Mouse (Mus musculus): Measurements from ENCODE around the gene Zfp558. TPM values are rescaled to one million over a fixed set of nuclear protein-coding genes. Genes with fewer than 3 reads are reported as not detected.
A peak's percentile ranks its signal among the peaks of the same experiment; 100 is the strongest.
"Not testable (repeated sequence)": the region's sequence is repeated elsewhere in the genome, so short reads cannot be mapped to it uniquely, and the experiment has no call there.

Gene Zfp558
- 3.8 and 7.8 TPM in 2 replicates for polyA plus RNA-seq (2014; fragmentation: Nextera tagmentation; extraction: Ambion mirVana)

DNA sequence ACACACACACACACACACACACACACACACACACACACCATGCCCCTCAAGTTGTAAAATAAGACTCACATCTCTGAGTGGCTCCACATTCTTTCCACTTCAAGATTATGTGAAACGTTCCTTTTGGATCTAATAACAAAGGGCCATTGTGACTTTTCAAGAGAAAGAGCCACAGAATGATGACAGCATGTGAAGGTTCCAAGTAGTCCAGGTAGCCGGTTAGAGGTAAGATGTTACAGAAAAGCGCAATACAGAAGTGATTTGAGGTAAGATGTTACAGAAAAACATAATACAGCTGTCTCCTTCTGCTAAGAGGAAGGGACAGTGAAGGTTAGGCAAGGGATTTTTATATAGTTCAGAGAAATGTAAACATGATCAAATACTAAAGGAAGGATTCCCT is at the start of gene Zfp558, which contains the start of gene Mbd3l1:
Gene Zfp558, minus strand, starts transcription at position 101 of the 400 bp plus-strand sequence.
Gene Mbd3l1, plus strand, starts transcription at position 192 of the 400 bp plus-strand sequence.
- WGBS, result 85% methylated on average over 3 of the region's 3 CpGs
- Histone ChIP-seq H3K4me1 (ENCODE audit: control insufficient read depth, insufficient read depth, low read length) (no peaks in the 10 kb centered on the region), H3K36me3 (ENCODE audit: control insufficient read depth, insufficient read depth, low read length) (no peaks in the 10 kb centered on the region), H3K27me3 (ENCODE audit: control insufficient read depth, insufficient read depth, low read length) (no peaks in the 10 kb centered on the region), H3K4me2 (replicated peaks; ENCODE audit: low read depth, low read length) (no peak within 1 kb of the TSS), H3K9ac (ENCODE audit: low read depth, low read length) (no peak within 1 kb of the TSS), H3K27ac (ENCODE audit: low read depth, low read length) (no peak within 1 kb of the TSS), H3K4me3 (ENCODE audit: low read length) (no peak within 1 kb of the TSS), H3K9me3 (ENCODE audit: control insufficient read depth, low read length) (no peaks in the 10 kb centered on the region)
- no peak for ATAC-seq (ENCODE audit: low FRiP score, low TSS enrichment)

DNA sequence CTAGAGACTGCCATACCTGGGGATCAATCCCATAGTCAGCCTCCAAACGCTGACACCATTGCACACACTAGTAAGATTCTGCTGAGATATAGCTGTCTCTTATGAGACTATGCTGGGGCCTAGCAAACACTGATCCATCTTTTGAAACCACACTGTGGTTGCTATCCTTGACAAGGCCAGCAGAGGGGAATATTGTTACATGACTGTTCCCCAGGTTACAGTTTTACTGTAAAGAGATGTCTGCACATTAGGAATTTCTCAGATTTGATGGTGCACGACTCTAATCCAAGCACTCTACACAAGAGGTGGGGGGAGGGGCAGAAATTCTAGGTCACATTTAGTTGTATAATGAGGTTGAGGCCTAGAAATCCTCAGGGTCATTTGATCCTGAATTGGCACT is 30.0 kb upstream of the Zfp558 start:
- Histone ChIP-seq H3K4me2 (replicated peaks; ENCODE audit: low read depth, low read length) (no peak overlapping the region), H3K9me3 (ENCODE audit: control insufficient read depth, low read length) (no peaks in the 10 kb centered on the region), H3K9ac (ENCODE audit: low read depth, low read length) (no peak overlapping the region), H3K27me3 (ENCODE audit: control insufficient read depth, insufficient read depth, low read length) (no peaks in the 10 kb centered on the region), H3K36me3 (ENCODE audit: control insufficient read depth, insufficient read depth, low read length) (no peaks in the 10 kb centered on the region), H3K27ac (ENCODE audit: low read depth, low read length) (no peak overlapping the region), H3K4me1 (ENCODE audit: control insufficient read depth, insufficient read depth, low read length) (no peaks in the 10 kb centered on the region), H3K4me3 (ENCODE audit: low read length) (no peak overlapping the region)
- no peak for ATAC-seq (ENCODE audit: low FRiP score, low TSS enrichment)
- WGBS, result 50% methylated on average over 2 of the region's 2 CpGs

DNA sequence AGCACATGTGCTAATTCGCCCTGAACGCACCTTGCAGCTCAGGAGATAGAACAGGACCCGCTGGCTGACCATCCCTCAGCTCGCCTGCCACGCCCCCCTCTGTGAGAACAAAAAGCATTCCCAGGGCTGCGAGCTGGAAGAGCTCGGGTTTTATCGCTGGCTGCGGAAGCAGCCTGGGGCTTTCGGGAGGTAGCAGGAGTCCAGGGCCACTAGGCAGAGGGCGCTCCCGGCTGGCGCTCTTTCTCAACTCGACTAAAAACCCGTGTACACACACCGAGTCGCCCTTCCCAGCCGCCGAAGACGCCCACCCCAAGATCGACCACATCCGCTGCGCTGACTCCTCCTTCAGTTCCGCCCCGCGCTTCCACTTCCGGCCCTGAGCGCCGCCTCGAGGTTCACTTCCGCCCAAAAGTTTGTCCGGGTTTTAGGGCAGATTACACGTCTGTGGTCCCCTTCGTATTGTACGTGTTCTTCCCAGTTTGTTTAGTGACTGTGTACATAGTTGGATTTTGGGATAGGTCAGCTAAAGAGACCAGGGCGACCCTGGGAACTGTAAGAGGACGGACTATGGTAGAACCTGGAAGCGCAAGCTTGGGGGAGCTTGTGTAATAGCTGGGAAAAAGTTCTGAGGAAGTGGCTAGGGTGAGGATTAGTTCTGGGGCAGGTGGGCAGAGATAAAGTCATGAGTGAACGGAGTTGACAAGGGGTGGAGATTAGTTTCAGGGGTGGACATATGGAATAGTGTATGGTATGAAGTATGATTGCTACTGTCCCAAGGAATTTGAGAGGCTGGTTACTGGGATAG is 4.5 kb downstream of the Zfp558 start:
- Histone ChIP-seq H3K27me3 (ENCODE audit: control insufficient read depth, insufficient read depth, low read length) (no peaks in the 10 kb centered on the region), H3K4me1 (ENCODE audit: control insufficient read depth, insufficient read depth, low read length) (no peaks in the 10 kb centered on the region), H3K4me3 (ENCODE audit: low read length) (peak overlapping the region; percentile 59), H3K27ac (ENCODE audit: low read depth, low read length) (peak overlapping the region; percentile 90), H3K9ac (ENCODE audit: low read depth, low read length) (peak overlapping the region; percentile 55), H3K4me2 (replicated peaks; ENCODE audit: low read depth, low read length) (peak overlapping the region; percentile 56), H3K9me3 (ENCODE audit: control insufficient read depth, low read length) (no peaks in the 10 kb centered on the region), H3K36me3 (ENCODE audit: control insufficient read depth, insufficient read depth, low read length) (no peaks in the 10 kb centered on the region)
- WGBS, result 5% methylated on average over 39 of the region's 39 CpGs
- ATAC-seq (ENCODE audit: low FRiP score, low TSS enrichment), result peak; percentile 99

DNA sequence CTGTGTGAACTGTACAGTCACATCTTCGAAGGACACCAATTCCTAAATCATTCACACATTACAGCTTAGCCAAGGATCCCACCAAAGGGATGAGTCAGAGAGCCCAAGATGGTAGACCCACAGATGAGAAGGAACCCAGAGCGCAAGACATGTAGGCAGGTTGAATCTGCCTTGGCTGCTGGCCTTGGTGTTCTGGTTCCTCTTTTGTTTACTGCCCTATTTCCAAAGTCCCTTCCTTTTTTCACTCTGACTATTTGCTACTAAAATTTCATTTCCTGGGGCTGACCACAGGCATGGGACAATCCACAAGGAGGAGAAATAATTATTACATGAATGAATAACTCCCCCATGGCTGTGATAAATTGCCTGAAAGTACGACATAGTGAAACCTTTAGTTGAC is 10.1 kb downstream of the Zfp558 start:
- Histone ChIP-seq H3K4me1 (ENCODE audit: control insufficient read depth, insufficient read depth, low read length) (no peaks in the 10 kb centered on the region), H3K27me3 (ENCODE audit: control insufficient read depth, insufficient read depth, low read length) (no peaks in the 10 kb centered on the region), H3K9ac (ENCODE audit: low read depth, low read length) (no peak overlapping the region), H3K4me2 (replicated peaks; ENCODE audit: low read depth, low read length) (no peak overlapping the region), H3K9me3 (ENCODE audit: control insufficient read depth, low read length) (peaks cover 3% of the 10 kb centered on the region; the same call in 1 of the 2 replicates), H3K4me3 (ENCODE audit: low read length) (no peak overlapping the region), H3K27ac (ENCODE audit: low read depth, low read length) (no peak overlapping the region), H3K36me3 (ENCODE audit: control insufficient read depth, insufficient read depth, low read length) (no peaks in the 10 kb centered on the region)
- 89% methylated on average over 3 of the region's 3 CpGs for WGBS
- no peak for ATAC-seq (ENCODE audit: low FRiP score, low TSS enrichment)

DNA sequence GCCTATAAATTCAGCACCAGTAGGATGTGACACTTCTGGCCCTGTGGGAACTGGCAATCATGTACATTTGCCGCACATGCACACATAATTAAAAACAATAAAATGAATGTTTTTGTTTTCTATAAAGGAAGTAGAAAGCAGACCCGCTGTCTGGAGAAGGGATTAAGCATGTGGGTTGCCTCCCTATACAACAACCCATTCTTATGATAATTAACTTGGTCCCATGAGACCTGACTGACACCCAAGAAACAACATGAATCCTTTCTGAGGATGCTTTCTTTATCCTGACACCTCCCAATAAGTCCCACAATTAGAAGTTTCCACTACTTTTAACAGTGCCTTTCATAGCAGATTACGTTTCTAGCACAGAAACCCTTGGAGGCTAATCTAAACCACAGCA is 10.7 kb downstream of the Zfp558 start:
- H3K4me2 ChIP-seq (replicated peaks; ENCODE audit: low read depth, low read length), result no peak overlapping the region
- no peak overlapping the region for H3K9ac ChIP-seq (ENCODE audit: low read depth, low read length)
- no peaks in the 10 kb centered on the region for H3K4me1 ChIP-seq (ENCODE audit: control insufficient read depth, insufficient read depth, low read length)
- H3K27me3 ChIP-seq (ENCODE audit: control insufficient read depth, insufficient read depth, low read length), result no peaks in the 10 kb centered on the region
- H3K9me3 ChIP-seq (ENCODE audit: control insufficient read depth, low read length), result peaks cover 3% of the 10 kb centered on the region; the same call in 1 of the 2 replicates
- H3K36me3 ChIP-seq (ENCODE audit: control insufficient read depth, insufficient read depth, low read length), result no peaks in the 10 kb centered on the region
- H3K4me3 ChIP-seq (ENCODE audit: low read length), result no peak overlapping the region
- H3K27ac ChIP-seq (ENCODE audit: low read depth, low read length), result no peak overlapping the region
- ATAC-seq (ENCODE audit: low FRiP score, low TSS enrichment), result no peak
- WGBS, result 77% methylated on average over 3 of the region's 3 CpGs

DNA sequence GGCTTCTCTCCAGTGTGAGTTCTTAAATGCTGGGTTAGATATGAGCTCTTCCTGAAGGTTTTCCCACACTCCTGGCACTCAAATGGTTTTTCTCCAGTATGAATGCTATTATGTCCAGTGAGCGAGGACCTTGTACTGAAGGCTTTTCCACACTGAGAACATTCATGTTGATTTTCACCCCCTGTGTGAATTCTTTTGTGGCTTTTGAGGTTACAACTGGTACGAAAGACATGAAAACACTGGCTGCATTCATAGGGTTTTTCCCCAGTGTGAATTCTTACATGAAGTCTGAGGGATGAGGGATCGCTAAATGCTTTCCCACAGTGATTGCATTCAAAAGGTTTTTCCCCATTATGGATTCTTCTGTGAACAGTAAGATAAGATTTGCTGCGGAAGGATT is 21.5 kb downstream of the Zfp558 start:
- Histone ChIP-seq H3K9me3 (ENCODE audit: control insufficient read depth, low read length) (peaks cover 4% of the 10 kb centered on the region; the same call in 1 of the 2 replicates), H3K9ac (ENCODE audit: low read depth, low read length) (no peak overlapping the region), H3K27ac (ENCODE audit: low read depth, low read length) (no peak overlapping the region), H3K4me3 (ENCODE audit: low read length) (no peak overlapping the region), H3K27me3 (ENCODE audit: control insufficient read depth, insufficient read depth, low read length) (no peaks in the 10 kb centered on the region), H3K36me3 (ENCODE audit: control insufficient read depth, insufficient read depth, low read length) (peaks cover 18% of the 10 kb centered on the region; the same call in 1 of the 2 replicates), H3K4me1 (ENCODE audit: control insufficient read depth, insufficient read depth, low read length) (no peaks in the 10 kb centered on the region), H3K4me2 (replicated peaks; ENCODE audit: low read depth, low read length) (no peak overlapping the region)
- 94% methylated on average over 4 of the region's 4 CpGs for WGBS
- no peak for ATAC-seq (ENCODE audit: low FRiP score, low TSS enrichment)

DNA sequence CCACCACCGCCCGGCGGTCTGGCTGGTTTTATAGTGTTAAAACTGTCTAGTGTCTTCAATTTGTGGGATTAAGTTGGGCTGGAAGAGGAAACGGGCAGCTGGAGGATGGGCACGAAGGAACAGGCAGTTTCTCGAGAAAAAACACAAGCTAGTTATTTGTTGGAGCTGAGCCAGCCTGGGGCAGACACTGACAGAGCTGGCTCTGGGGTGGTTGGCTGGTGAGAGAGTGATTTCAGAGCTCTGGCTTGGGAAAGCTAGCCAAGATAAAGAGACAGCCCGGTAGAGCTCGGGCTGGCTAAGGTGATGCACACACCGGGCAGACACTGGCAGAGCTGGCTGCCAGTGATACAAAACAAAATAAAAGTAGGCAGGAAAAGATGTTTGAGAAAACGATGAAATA is 46.4 kb downstream of the Zfp558 start:
- Histone ChIP-seq H3K36me3 (ENCODE audit: control insufficient read depth, insufficient read depth, low read length) (no peaks in the 10 kb centered on the region), H3K27me3 (ENCODE audit: control insufficient read depth, insufficient read depth, low read length) (no peaks in the 10 kb centered on the region), H3K4me1 (ENCODE audit: control insufficient read depth, insufficient read depth, low read length) (no peaks in the 10 kb centered on the region), H3K4me2 (replicated peaks; ENCODE audit: low read depth, low read length) (no peak overlapping the region), H3K9ac (ENCODE audit: low read depth, low read length) (no peak overlapping the region), H3K27ac (ENCODE audit: low read depth, low read length) (no peak overlapping the region), H3K4me3 (ENCODE audit: low read length) (no peak overlapping the region), H3K9me3 (ENCODE audit: control insufficient read depth, low read length) (no peaks in the 10 kb centered on the region)
- 86% methylated on average over 10 of the region's 10 CpGs for WGBS
- no peak for ATAC-seq (ENCODE audit: low FRiP score, low TSS enrichment)

DNA sequence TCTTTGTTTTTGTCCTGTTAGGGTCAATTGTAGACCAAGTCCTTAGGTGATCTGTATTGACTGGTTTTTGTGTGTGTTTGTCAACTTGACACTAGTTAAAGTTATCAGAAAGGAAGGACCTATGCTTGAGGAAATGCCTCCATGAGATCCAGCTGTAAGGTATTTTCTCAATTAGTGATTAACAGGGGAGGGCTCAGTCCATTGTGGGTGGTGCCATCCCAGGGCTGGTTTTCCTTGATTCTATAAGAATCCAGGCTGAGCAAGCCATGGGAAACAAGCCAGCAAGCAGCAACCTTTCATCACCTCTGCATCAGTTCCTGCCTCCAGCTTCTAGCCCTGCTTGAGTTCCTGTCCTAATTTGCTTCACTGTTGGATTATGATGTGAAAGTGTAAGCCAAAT is 47.7 kb downstream of the Zfp558 start, which contains the start of gene Mbd3l2:
Gene Mbd3l2, plus strand, starts transcription at position 301 of the 400 bp plus-strand sequence.
- Histone ChIP-seq H3K27me3 (ENCODE audit: control insufficient read depth, insufficient read depth, low read length) (no peaks in the 10 kb centered on the region), H3K9me3 (ENCODE audit: control insufficient read depth, low read length) (no peaks in the 10 kb centered on the region), H3K4me1 (ENCODE audit: control insufficient read depth, insufficient read depth, low read length) (no peaks in the 10 kb centered on the region), H3K36me3 (ENCODE audit: control insufficient read depth, insufficient read depth, low read length) (no peaks in the 10 kb centered on the region), H3K9ac (ENCODE audit: low read depth, low read length) (no peak within 1 kb of the TSS), H3K4me3 (ENCODE audit: low read length) (no peak within 1 kb of the TSS), H3K27ac (ENCODE audit: low read depth, low read length) (no peak within 1 kb of the TSS), H3K4me2 (replicated peaks; ENCODE audit: low read depth, low read length) (no peak within 1 kb of the TSS)
- ATAC-seq (ENCODE audit: low FRiP score, low TSS enrichment), result no peak

DNA sequence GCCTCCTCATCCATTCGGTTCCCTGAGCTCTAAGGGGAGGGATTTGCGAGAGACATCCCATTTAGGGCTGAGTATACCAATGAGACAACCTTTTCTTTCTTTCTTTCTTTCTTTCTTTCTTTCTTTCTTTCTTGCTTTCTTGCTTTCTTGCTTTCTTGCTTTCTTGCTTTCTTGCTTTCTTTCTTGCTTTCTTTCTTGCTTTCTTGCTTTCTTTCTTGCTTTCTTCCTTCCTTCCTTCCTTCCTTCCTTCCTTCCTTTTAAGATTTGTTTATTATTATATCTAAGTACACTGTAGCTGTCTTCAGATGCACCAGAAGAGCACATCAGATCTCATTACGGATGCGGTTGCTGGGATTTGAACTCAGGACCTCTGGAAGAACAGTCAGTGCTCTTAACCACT is 65.7 kb downstream of the Zfp558 start:
- not testable (repeated sequence) for ATAC-seq (ENCODE audit: low FRiP score, low TSS enrichment)
- 82% methylated on average over 4 of the region's 4 CpGs for WGBS

More for the DNA sequence above, 65.7 kb downstream of the Zfp558 start:
- not testable (repeated sequence) for H3K36me3 ChIP-seq (ENCODE audit: control insufficient read depth, insufficient read depth, low read length); H3K9ac ChIP-seq (ENCODE audit: low read depth, low read length); H3K4me2 ChIP-seq (replicated peaks; ENCODE audit: low read depth, low read length); H3K27me3 ChIP-seq (ENCODE audit: control insufficient read depth, insufficient read depth, low read length); H3K27ac ChIP-seq (ENCODE audit: low read depth, low read length); H3K4me1 ChIP-seq (ENCODE audit: control insufficient read depth, insufficient read depth, low read length); H3K9me3 ChIP-seq (ENCODE audit: control insufficient read depth, low read length); H3K4me3 ChIP-seq (ENCODE audit: low read length)

Data from kidney, embryonic 14.5 days (tissue).